Mouse (Mus musculus) embryonic facial prominence, embryonic 12.5 days (tissue): ENCODE data around the gene Gm3149. TPM values are rescaled to one million over a fixed set of nuclear protein-coding genes. Genes with fewer than 3 reads are reported as not detected.
"Not testable (repeated sequence)": the region's sequence is repeated elsewhere in the genome, so short reads cannot be mapped to it uniquely, and the experiment has no call there.

ENCODE experiments used
- ATAC-seq: fragments of 200-750 bp; cut with Nextera tagmentation; 2 replicates; pipeline ENCODE4 v1.8.0; 2017; ENCODE audit not compliant: insufficient number of reproducible peaks, insufficient read depth, low FRiP score, low TSS enrichment
- H3K27ac ChIP-seq: fragments of 300-500 bp; sonication (generic); 2 replicates; pipeline ENCODE4 v1.5.1; 2016; ENCODE audit warnings: mild to moderate bottlenecking
- H3K27me3 ChIP-seq: fragments of 300-500 bp; sonication (generic); 2 replicates; pipeline ENCODE4 v1.6.1; 2016; ENCODE audit warnings: mild to moderate bottlenecking, moderate library complexity
- H3K36me3 ChIP-seq: fragments of 300-500 bp; sonication (generic); 2 replicates; pipeline ENCODE4 v1.6.1; 2016; ENCODE audit warnings: mild to moderate bottlenecking
- H3K4me1 ChIP-seq: fragments of 300-500 bp; sonication (generic); 2 replicates; pipeline ENCODE4 v1.6.1; 2016
- H3K4me2 ChIP-seq: fragments of 300-500 bp; sonication (generic); replicated peaks from 2 replicates; pipeline ENCODE4 v1.6.1; 2016; ENCODE audit warnings: mild to moderate bottlenecking, moderate library complexity
- H3K4me3 ChIP-seq: fragments of 300-500 bp; sonication (generic); 2 replicates; pipeline ENCODE4 v1.5.1; 2016; ENCODE audit warnings: mild to moderate bottlenecking
- H3K9ac ChIP-seq: fragments of 300-500 bp; sonication (generic); 2 replicates; pipeline ENCODE4 v1.6.1; 2016; ENCODE audit warnings: mild to moderate bottlenecking, moderate library complexity
- H3K9me3 ChIP-seq: fragments of 300-500 bp; sonication (generic); 2 replicates; pipeline ENCODE4 v1.6.1; 2016; ENCODE audit warnings: mild to moderate bottlenecking, moderate library complexity
- WGBS: fragments of 180-500 bp; shearing (Covaris S2); methylation state at CpG from one replicate; pipeline ENCODE4 v1.1.7; 2016; 5-methylcytosine and 5-hydroxymethylcytosine counted together
- polyA plus RNA-seq: library from polyadenylated mRNA; unstranded; fragments of >200 nt; fragmentation: Nextera tagmentation; extraction: Ambion mirVana; gene quantifications from 2 replicates; pipeline ENCODE4 v1.2.1, GENCODE M21; 2016

Gm3149 gene
- not detected in 2 replicates for polyA plus RNA-seq

GRCm38 (mm10) chr14:4316983-4317382, at the start of gene Gm3149:
Gm3149 (plus strand) TSS chr14:4317283.
- not testable (repeated sequence) for H3K9ac ChIP-seq, H3K4me3 ChIP-seq, H3K27ac ChIP-seq, H3K4me2 ChIP-seq, H3K27me3 ChIP-seq, H3K9me3 ChIP-seq, H3K4me1 ChIP-seq, ATAC-seq, H3K36me3 ChIP-seq
- no CpG with 5 or more reads among the region's 1 CpGs for WGBS

- H3K4me3 ChIP-seq, H3K9ac ChIP-seq, H3K9me3 ChIP-seq, H3K4me2 ChIP-seq, H3K36me3 ChIP-seq, H3K4me1 ChIP-seq, H3K27me3 ChIP-seq, H3K27ac ChIP-seq, ATAC-seq: not testable (repeated sequence)
- 78% methylated on average over 2 of the region's 2 CpGs for WGBS
Observed at GRCm38 (mm10) chr14:4269238-4269950, 47.7 kb upstream of the Gm3149 start.

GRCm38 (mm10) chr14:4279828-4280227, 37.3 kb upstream of the Gm3149 start:
- 75% methylated on average over 2 of the region's 3 CpGs for WGBS
- H3K27me3 ChIP-seq = not testable (repeated sequence)

GRCm38 (mm10) chr14:4334476-4335080, 17.5 kb downstream of the Gm3149 start, which contains the start of gene 2610042L04Rik:
2610042L04Rik (plus strand) TSS chr14:4334763.
- H3K27ac ChIP-seq, ATAC-seq: not testable (repeated sequence)
- peak within 1 kb of the TSS; percentile 74 for H3K4me2 ChIP-seq

More at GRCm38 (mm10) chr14:4279828-4280227, 37.3 kb upstream of the Gm3149 start:
- not testable (repeated sequence) for H3K9me3 ChIP-seq, H3K36me3 ChIP-seq, H3K4me3 ChIP-seq, H3K27ac ChIP-seq, H3K4me1 ChIP-seq, H3K9ac ChIP-seq, ATAC-seq, H3K4me2 ChIP-seq

GRCm38 (mm10) chr14:4335506-4335905, 18.4 kb downstream of the Gm3149 start:
- not testable (repeated sequence) for H3K36me3 ChIP-seq, H3K27me3 ChIP-seq, ATAC-seq, H3K9me3 ChIP-seq, H3K27ac ChIP-seq, H3K4me2 ChIP-seq, H3K9ac ChIP-seq, H3K4me3 ChIP-seq, H3K4me1 ChIP-seq
- 19% methylated on average over 8 of the region's 8 CpGs for WGBS

More at GRCm38 (mm10) chr14:4334476-4335080, 17.5 kb downstream of the Gm3149 start, which contains the start of gene 2610042L04Rik:
- not testable (repeated sequence) for H3K27me3 ChIP-seq, H3K4me1 ChIP-seq, H3K36me3 ChIP-seq, H3K9me3 ChIP-seq
- 2% methylated on average over 16 of the region's 48 CpGs for WGBS
- Histone ChIP-seq H3K9ac (peak within 1 kb of the TSS; percentile 45), H3K4me3 (peak within 1 kb of the TSS; percentile 38)

- not testable (repeated sequence) for H3K9me3 ChIP-seq, H3K9ac ChIP-seq, H3K36me3 ChIP-seq, H3K4me2 ChIP-seq, H3K27ac ChIP-seq, ATAC-seq, H3K4me1 ChIP-seq, H3K4me3 ChIP-seq, H3K27me3 ChIP-seq
- 85% methylated on average over 3 of the region's 3 CpGs for WGBS
Observed at GRCm38 (mm10) chr14:4368991-4369390, 51.9 kb downstream of the Gm3149 start.

- H3K36me3 ChIP-seq, H3K4me2 ChIP-seq, H3K27ac ChIP-seq, H3K27me3 ChIP-seq, ATAC-seq, H3K4me1 ChIP-seq, H3K4me3 ChIP-seq, H3K9ac ChIP-seq, H3K9me3 ChIP-seq: not testable (repeated sequence)
- WGBS = 67% methylated on average over 3 of the region's 3 CpGs
Observed at GRCm38 (mm10) chr14:4369691-4370090, 52.6 kb downstream of the Gm3149 start.

Other genes with a start within 250 kb of the Gm3149 start
- gene Gm3115, start 233.2 kb upstream of the Gm3149 start, polyA plus RNA-seq = not detected in 2 replicates
- gene Gm8108, start 206.8 kb upstream of the Gm3149 start, polyA plus RNA-seq = 1.1 TPM in 1 of 2 replicates, not detected in the other
- not detected in 2 replicates for gene Gm3127, start 152.3 kb upstream of the Gm3149 start, polyA plus RNA-seq
- 1.0 and 1.2 TPM in 2 replicates for gene Gm2974, start 134.7 kb upstream of the Gm3149 start, polyA plus RNA-seq
- gene Gm3138, start 67.7 kb upstream of the Gm3149 start, polyA plus RNA-seq = not detected in 2 replicates
- gene 2610042L04Rik, start 17.5 kb downstream of the Gm3149 start, polyA plus RNA-seq = 0.72 and 0.78 TPM in 2 replicates
- not detected in 2 replicates for gene Gm3159, start 80.2 kb downstream of the Gm3149 start, polyA plus RNA-seq
- gene Gm3164, start 98.2 kb downstream of the Gm3149 start, polyA plus RNA-seq = 0.62 and 0.78 TPM in 2 replicates
- not detected in 2 replicates for gene Gm3173, start 113.7 kb downstream of the Gm3149 start, polyA plus RNA-seq
- gene Gm3182, start 164.5 kb downstream of the Gm3149 start, polyA plus RNA-seq = not detected in 2 replicates
- not detected in 2 replicates for gene Gm3047, start 238.1 kb downstream of the Gm3149 start, polyA plus RNA-seq